Mouse (Mus musculus): Measurements from ENCODE around the gene Srrm1.

The Srrm1 gene

DNA sequence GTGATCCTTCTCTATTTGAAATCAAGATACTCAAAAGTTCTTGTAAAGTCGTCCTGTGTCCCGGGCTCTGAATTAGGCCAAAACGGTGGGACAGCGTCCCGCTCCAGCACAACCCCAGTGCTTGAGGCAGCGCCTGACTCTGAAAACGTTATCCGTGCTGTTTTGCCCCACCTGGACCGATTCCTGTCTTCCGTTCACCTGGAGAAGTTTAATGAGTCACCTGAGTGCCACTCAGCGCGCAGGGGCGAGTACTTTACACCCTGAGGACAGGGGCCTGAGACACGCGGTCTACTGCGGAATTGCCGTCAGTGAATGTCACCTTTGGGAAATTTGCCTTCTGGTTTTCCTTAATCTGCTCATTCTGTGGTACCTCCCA, 79.8 kb downstream of the Srrm1 start:
- in situ Hi-C loops (cut with MboI, MseI), result no loop called here

DNA sequence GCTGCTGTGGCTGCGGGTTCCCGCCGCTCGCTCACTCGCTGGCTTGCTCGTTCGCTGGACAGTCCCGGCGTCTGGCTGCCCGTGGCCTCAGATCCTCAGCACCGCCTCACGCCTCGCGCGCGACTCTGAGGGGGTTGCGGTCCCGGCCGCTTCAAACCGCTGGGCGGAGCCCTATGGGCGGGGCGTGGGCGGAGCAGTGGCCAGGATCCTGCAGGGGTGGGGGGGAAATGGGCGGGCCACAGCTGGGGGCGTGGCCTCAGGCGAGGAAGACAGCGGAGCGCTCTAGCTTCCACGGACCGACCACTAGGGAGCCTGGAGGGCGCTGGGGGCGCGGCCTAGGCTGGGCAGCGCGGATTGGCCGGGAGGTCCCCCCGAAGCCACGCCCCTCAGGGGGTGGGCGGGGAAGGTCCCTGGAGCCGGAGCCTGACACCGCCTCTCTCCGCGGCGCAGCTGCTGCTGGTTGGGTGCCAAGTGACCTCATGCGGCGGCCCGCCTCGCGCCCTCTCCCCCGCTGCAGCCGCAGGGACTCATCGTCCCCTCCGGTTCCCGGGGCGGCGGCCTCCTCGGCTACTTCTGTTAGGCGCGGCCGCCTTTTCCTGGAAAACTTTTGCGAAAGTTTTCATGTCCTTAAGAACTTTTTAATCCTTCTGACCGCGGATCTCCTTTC, 80.3 kb downstream of the Srrm1 start, which contains the start of gene Clic4:
Gene Clic4 (minus strand): TSS at position 175 of the 667 bp plus-strand sequence.
- in situ Hi-C loops (cut with MboI, MseI), result no loop called here

DNA sequence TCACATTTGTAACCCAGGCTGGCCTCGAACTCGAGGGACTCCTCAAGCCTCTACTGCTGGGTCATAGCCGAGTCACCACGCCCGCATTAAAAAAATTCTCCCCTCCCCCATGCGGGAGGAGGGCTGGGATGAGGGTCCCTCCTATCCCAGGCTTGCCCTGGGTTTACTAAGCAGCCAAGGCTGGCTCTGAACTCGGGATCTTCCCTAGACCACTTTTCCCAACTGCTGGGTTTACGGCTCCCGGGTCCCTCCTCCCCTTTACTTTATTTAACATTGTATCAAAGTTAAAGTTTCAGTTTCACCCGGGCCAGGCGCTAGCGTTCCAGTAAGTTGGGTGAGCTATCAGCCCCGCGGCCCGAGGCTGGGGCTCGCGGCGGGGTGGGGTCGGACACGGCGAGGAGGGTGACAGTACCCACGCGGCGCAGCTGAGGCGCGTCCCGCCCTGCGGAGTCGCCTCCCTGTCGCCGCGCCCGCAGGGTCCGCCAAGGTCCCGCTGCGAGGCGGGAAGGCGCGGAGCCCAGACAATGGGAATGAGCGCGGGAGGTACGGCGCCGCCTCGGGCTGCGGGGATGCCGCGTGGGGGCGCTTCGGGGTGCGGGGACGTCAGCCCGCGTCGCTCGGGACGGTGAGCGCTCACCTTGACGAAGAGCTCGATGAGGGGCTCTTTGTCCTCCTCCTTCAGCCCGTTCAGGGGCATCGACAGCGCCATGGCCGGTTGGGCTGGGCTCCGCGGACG, 81.1 kb downstream of the Srrm1 start:
- in situ Hi-C loops (cut with MboI, MseI), result no loop called here

DNA sequence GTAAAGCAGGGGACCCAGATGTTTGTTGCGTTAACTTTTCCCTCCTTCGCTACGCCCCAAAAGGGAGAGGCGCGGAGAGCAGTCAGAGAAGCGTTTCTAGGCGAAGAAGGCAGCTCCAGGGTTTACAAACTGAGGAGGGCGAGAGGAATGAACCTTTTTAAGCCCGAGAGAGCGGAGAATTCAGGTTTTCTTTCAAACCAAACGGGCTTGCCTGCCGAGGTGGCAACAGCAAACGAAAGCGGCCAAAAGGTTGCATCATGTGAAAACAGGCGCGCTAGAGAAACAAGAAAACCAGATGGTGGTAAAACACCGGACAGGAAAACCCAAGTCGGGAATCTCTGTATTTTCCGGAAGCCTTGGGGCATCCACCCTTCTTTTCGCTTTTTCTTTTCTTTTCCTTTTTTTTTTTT, 81.7 kb downstream of the Srrm1 start:
- in situ Hi-C loops (cut with MboI, MseI), result no loop called here
